Mouse (Mus musculus): ENCODE data around the gene Styxl1. TPM values are rescaled to one million over a fixed set of nuclear protein-coding genes. Genes with fewer than 3 reads are reported as not detected.

Styxl1 gene
- total RNA-seq, 2 experiments from 2014 or later = 1.6 to 1.7 TPM

- DNase-seq (ENCODE audit: low spot score in 2 of 2) = no peak
These were observed 76.0 kb downstream of the Styxl1 start for GRCm38 (mm10) chr5:135702190-135702589.

GRCm38 (mm10) chr5:135701601-135702000, 76.6 kb downstream of the Styxl1 start:
- DNase-seq (ENCODE audit: low spot score in 2 of 2) = no peak

DNA sequence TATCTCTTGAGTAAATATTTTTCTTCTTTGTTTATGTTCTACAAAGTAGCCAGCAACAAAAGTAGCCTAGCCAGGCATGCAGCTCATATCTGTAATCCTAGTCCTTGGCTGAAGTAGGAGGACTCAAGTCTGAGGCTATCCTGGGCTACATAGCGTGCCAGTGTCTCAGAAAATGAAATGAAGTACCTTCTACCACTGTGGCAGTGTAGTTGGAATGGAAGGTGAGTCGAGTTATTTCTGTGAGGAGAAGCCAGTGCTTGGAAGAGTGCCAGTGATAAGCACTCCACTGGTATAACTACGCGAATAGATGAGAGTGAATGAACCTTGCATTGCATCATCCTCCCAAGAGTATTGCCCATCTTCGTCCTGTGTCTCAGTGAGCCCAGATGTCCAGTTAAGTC, 80.5 kb downstream of the Styxl1 start:
- no peak for DNase-seq (ENCODE audit: low spot score in 2 of 2)

Small RNAs within 50 kb of the gene (microRNA-seq; reads per million reads assigned to microRNA genes)
- not detected for gene Mir7034

Other genes starting within 250 kb of the Styxl1 start
- 10 to 100 TPM; 44.4 TPM for gene Hip1, start 233.3 kb downstream of the Styxl1 start, total RNA-seq (2021)
- not detected for gene Ccl26, start 214.8 kb downstream of the Styxl1 start, total RNA-seq (2021)
- gene Ccl24, start 205.3 kb downstream of the Styxl1 start, total RNA-seq (2021) = 1 to 10 TPM; 2.4 to 3.0 TPM
- gene Rhbdd2, start 145.8 kb downstream of the Styxl1 start, total RNA-seq (2021) = 10 to 100 TPM; 54.4 to 55.1 TPM
- gene Por, start 108.4 kb downstream of the Styxl1 start, total RNA-seq (2021) = 100 to 1,000 TPM; 168 to 190 TPM
- gene Tmem120a, start 33.9 kb downstream of the Styxl1 start, total RNA-seq (2021) = 10 to 100 TPM; 46.8 to 53.9 TPM
- gene Mdh2, start 95 bp upstream of the Styxl1 start, total RNA-seq (2021) = 100 to 1,000 TPM; 433 to 459 TPM
- 1 to 10 TPM; 7.5 to 7.9 TPM for gene Srrm3, start 28.5 kb upstream of the Styxl1 start, total RNA-seq (2021)
- 10 to 100 TPM; 49.4 to 56.5 TPM for gene Hspb1, start 109.5 kb upstream of the Styxl1 start, total RNA-seq (2021)
- gene Ywhag, start 156.2 kb upstream of the Styxl1 start, total RNA-seq (2021) = 100 to 1,000 TPM; 285 to 303 TPM
- gene Ssc4d, start 196.1 kb upstream of the Styxl1 start, total RNA-seq (2021) = 1 to 10 TPM; 6.7 to 8.1 TPM
- under 1 TPM in 1 of 2 experiments, not detected in 1; 0.45 TPM for gene Zp3, start 201.7 kb upstream of the Styxl1 start, total RNA-seq (2021)
- 10 to 100 TPM; 18.6 to 19.0 TPM for gene Dtx2, start 216.4 kb upstream of the Styxl1 start, total RNA-seq (2021)

All from adrenal gland, postnatal 4 days (tissue).